Mouse (Mus musculus): ENCODE data around the gene Sesn2.
"Not testable (repeated sequence)": the region's sequence is repeated elsewhere in the genome, so short reads cannot be mapped to it uniquely, and the experiment has no call there.

The Sesn2 gene

DNA sequence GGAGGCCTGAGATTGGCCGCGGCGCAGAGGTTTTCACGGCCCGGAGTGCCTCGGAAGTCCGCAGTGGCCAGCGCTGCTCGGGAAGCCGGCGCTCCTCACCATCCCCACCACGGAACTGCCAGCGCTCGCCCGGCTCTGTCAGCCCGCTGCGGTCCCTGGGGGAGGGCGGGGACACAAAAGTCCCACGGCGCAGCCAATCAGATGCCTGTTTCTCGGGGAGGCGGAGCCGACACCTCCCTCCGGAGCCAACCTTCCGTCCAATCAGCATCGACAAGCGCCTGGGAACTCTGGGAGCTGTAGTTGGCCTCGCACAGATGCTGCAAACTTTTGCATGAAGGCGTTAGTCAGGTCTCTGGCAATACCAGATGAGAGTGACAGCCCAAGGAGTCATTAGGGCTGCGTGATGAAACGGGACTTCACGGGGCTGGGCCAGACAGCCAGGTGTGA is at the start of gene Sesn2:
Gene Sesn2, minus strand, starts transcription at position 150 of the 447 bp plus-strand sequence.
- peak; percentile 98 for DNase-seq

GRCm38 (mm10) chr4:132555550-132555949 is 45.2 kb upstream of the Sesn2 start:
- DNase-seq: not testable (repeated sequence)

GRCm38 (mm10) chr4:132554653-132555052 is 44.4 kb upstream of the Sesn2 start:
- DNase-seq: no peak

DNA sequence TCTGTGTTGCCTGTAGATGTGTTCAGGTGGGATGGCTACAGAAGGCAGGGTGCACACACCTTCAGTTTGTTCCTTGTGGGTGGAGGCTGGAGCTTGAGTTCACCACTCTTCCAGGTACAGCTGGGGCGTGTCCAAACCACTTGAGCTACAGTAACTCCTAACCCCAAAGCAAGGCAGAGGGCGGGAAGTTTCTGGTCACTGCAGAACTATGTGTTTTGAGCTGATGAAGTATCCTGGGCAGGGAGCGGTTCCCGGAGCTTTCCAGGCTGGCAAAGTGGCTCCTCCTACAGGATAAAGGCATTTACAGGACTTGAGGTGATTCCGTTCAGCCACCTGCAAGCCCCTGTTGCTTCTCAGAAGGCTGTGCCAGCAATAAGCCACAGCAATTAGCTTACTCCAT is 43.9 kb upstream of the Sesn2 start:
- DNase-seq: no peak

DNA sequence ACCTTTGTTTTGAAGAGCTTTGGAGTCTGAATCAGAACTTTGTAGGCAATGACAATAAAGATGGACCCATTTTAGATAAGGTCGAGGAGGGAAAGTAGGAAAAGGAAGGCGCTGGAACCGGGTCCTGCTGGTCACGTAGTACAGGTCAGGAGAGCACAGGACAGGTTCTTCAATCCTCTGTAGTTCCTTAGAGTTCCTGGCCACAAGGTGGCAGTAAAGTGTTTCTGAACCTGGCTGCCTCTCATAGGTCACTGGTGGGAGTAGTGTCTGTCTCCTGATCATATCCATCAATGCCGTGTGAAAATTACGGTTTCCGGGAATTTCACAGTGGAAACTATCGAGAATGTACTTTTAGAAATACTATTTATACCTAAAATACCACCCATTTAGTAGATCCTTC is 35.5 kb upstream of the Sesn2 start:
- DNase-seq: peak; percentile 82

GRCm38 (mm10) chr4:132542724-132543123 is 32.4 kb upstream of the Sesn2 start:
- no peak for DNase-seq

- DNase-seq: no peak
These were observed 31.1 kb upstream of the Sesn2 start for GRCm38 (mm10) chr4:132541413-132541812.

DNA sequence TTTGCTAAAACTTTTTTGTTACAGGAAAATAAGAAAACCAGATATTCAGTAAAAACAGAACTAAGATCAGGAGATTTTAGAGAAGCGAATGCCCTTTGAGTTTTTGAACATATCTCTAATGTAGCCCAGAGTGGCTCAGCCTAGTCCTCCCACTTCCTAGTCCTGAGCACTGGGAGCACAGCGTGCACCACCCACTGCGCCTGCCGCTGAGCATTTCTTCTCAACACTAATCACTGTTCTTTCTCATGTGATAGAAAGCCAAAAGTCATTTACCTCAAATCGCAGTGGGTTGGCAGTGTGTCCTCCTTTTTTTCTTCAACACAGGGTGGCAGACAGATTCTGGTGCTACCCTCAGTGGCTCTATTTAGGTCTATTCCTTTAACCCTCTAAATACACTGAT is 29.2 kb upstream of the Sesn2 start:
- no peak for DNase-seq

DNA sequence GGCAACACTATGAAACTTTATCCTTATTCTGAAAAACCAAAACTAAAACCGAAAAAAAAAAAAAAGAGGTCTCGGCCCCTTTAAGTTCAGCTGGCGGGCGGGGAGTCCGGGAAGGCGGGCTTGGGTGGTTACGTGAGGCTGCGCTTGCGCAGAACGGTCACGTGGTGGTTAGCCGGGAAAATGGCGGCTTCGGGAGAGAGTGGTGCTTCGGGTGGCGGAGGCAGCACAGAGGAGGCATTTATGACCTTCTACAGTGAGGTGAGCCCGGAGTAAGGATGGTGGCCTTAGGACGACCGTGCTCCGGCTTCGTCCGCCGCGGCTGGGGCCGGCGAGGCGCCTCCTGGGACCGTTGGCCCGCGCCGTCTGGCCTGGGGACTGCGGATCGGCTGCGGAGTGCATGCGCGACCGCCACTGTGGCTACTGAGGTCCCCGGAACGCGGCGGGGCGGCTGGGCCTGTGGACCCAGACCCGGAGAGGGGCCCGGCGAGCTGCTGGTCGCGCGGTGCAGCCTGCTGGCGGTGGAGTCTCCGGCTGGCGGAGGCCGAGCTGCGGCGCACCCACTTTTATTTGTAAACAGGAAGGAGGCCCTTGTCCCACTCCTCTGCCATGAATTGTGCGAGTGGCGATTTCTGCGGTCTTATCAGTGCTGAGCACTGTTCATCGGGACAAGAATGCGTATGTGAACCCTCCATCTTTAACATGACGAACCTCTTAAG is 25.3 kb upstream of the Sesn2 start, which contains the start of gene Dnajc8:
Gene Dnajc8, plus strand, starts transcription at position 145 of the 716 bp plus-strand sequence.
- peak; percentile 98 for DNase-seq

GRCm38 (mm10) chr4:132532981-132533916 is 22.9 kb upstream of the Sesn2 start, which contains the start of gene Atpif1:
Gene Atpif1, minus strand, starts transcription at chr4:132533659.
- peak; percentile 96 for DNase-seq

DNA sequence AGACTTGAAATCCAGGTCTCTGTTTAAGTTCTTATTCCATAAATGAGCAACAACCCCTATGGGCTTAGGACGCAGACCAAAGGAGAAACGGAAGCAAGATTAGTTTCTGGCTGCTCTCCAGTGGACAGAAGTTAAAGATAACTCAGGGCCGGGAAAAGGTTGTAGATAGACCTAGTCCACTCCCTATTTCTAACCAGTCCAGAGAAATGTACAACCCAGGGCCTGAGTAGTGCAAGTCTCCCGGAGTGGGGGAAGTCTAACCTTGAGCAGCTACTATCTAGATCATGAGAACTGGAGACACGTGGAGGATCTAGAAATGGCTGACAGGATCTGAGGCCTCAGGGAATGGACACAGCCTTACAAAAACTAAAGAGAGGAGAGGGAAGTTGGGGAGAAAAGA is 22.2 kb upstream of the Sesn2 start:
- DNase-seq: peak; percentile 51

DNA sequence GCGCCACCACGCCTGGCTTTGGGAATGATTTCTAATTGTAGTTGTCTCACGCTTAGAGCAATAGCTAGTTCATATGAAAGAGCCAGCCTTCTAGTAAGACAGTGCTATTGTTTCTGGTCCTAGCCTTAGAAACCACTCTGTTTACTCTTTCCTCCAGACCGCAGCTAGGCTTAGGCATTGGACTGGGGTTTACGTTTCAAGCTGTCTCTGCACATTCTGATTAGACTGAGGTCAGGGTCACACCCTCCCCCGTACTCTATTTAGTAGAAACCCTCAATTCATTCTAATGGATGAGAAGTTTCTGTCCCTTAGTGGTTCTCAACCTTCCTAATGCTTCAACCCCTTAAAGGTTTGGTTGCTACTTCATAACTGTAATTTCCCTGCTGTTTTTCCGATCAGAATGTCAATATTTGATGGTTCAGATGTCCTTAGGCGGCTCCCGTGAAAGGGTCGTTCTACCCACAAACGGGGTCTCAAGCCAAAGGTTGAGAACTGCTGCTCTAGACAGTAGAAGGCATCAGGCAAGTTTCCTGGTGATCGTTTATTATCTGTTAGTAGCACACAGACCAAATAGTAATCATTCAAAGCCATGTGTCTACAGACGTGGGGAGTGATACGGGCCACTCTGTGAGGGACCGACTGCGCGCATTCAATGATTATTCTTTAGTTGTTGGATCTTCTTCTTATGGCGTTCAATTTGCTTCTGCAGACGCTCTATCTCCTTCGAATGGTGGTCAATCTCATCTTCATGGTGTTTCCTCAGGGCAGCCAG is 19.9 kb upstream of the Sesn2 start:
- DNase-seq: no peak

DNA sequence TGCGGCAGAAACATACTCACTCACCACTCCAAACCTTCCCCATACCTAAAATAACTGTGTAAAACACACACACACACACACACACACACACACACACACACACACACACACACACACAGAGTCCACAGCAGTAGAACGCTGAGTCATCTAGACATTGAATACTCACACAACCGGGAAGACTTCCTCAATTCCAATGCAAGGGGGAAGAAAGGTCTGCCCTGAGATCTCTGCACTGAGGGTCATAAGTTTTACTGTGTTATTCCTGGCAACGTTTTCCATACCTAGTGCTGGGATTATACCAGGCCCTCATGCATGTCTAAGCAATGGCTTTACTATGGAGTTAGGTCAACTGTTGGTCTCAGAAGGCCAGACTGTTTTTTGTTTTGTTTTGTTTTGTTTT is 19.0 kb upstream of the Sesn2 start:
- DNase-seq: no peak

GRCm38 (mm10) chr4:132527917-132528522 is 17.7 kb upstream of the Sesn2 start:
- no peak for DNase-seq

DNA sequence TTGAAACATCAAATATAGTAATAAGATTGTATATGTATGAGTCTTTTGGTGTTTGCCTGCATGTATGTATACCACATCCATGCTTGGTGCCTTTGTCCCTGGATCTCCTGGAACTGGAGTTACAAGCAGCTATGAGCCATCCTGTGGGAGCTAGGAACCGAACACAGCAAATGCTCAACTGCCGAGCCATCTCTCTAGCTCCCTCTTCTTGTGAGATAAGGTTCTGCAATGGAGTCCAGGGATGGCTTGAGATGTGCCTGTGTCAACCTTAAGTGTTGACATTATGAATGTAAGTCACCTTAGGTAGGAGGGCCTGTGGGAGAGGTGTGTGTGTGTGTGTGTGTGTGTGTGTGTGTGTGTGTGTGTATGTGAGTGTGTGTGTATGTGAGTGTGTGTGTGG is 16.4 kb upstream of the Sesn2 start:
- DNase-seq: no peak

GRCm38 (mm10) chr4:132524808-132525207 is 14.5 kb upstream of the Sesn2 start:
- no peak for DNase-seq

- DNase-seq: no peak
These were observed 14.0 kb upstream of the Sesn2 start for GRCm38 (mm10) chr4:132524321-132524741.

GRCm38 (mm10) chr4:132519188-132519587 is 8.9 kb upstream of the Sesn2 start:
- no peak for DNase-seq

GRCm38 (mm10) chr4:132518066-132518465 is 7.8 kb upstream of the Sesn2 start:
- peak; percentile 56 for DNase-seq

GRCm38 (mm10) chr4:132515369-132516155 is 5.3 kb upstream of the Sesn2 start:
- peak; percentile 95 for DNase-seq

GRCm38 (mm10) chr4:132514555-132515135 is 4.3 kb upstream of the Sesn2 start:
- DNase-seq: peak; percentile 93
